Mouse (Mus musculus): Measurements from ENCODE around the gene Mybpc3.

DNA sequence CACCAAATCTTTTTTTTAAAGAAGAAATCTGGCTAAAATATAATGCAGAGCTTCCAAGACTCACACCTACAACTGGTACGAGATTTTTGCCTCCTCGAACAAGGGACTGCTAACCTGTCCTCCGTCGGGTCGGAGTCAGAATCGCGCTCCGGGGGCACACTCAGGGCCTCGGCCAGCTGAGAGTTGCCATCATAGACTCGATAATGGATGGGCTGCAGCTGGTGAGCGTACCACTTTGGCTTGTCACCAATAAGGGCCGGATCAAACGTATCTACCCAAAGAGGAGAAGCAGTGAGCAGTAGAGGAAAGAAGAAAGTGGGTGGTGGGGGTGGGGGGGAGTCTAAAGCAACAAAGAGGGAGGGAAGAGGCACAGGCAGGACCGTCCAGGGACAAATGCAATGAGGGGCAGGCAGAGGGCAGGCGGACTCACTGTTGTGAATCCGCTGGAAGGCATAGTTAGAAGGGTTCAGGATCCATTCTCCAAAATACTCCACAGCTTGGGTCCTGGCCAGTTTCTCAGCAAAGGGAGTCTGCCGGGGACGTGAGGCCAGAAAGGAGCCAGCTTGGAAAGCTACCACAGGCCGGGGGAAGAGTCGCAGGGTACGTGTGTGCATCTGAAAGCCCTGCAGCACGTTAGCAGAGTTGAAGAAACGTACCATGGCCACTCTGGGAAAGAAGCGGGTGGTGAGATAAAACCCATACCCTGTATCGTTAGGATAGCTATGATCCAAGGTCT is 51.8 kb downstream of the Mybpc3 start:
- peak; percentile 7; the same call in 1 of the 2 replicates for TF ChIP-seq CTCF (IDR thresholded peaks at IDR 0.05)
- TF ChIP-seq EP300 (IDR thresholded peaks at IDR 0.05), result no peak

All from lung, postnatal 0 days (tissue).